Comparison of ENCODE assay signal across 8 mouse cellular contexts in genomic region chr7:80993834-80994662, GRCm38 (mm10). TPM values are rescaled to one million over a fixed set of nuclear protein-coding genes. Genes with fewer than 3 reads are reported as not detected.
DNase-seq lines count a peak whose midpoint lies in the region; ATAC-seq and TF ChIP-seq lines count a peak whose summit lies in the region.

No protein-coding gene starts in this region.

- no peak for TF ChIP-seq POLR2A in cortical plate, adult 2 months (IDR thresholded peaks at IDR 0.05; ENCODE audit: extremely low read depth, insufficient read depth, low read length)

- peak overlapping the region; percentile 93 for H3K27ac ChIP-seq in heart, embryonic 12.5 days (ENCODE audit: poor library complexity, severe bottlenecking)
- H3K27ac ChIP-seq in ES-E14 (ENCODE audit: insufficient read depth, low read depth, low read length, poor library complexity, severe bottlenecking) = peak overlapping the region; percentile 51; the same call in 1 of the 2 replicates
- H3K27ac ChIP-seq in cortical plate, adult 2 months (ENCODE audit: insufficient read depth, low read length) = peak overlapping the region; percentile 87
- peak overlapping the region; percentile 97 for H3K27ac ChIP-seq in limb, embryonic 11.5 days (replicated peaks; ENCODE audit: low read depth, low read length)
- peak overlapping the region; percentile 95 for H3K27ac ChIP-seq in midbrain, embryonic 15.5 days

- no peaks in the 10 kb centered on the region for H3K27me3 ChIP-seq in heart, embryonic 12.5 days (replicated peaks)
- no peaks in the 10 kb centered on the region for H3K27me3 ChIP-seq in limb, embryonic 11.5 days (ENCODE audit: control insufficient read depth, insufficient read depth, low read length)
- no peaks in the 10 kb centered on the region for H3K27me3 ChIP-seq in midbrain, embryonic 15.5 days (replicated peaks)

- in situ Hi-C loops in ES-E14 (cut with MboI; ENCODE audit: low sequenced_read_pairs in 2 of 2, unreplicated experiment in 2 of 2) = no loop called here

- H3K4me3 ChIP-seq in heart, embryonic 12.5 days = peak overlapping the region; percentile 91
- peak overlapping the region; percentile 99 to 100 for H3K4me3 ChIP-seq in ES-E14 (ENCODE audit: insufficient read depth in 1 of 2, low read depth in 1 of 2, low read length in 2 of 2, poor library complexity in 1 of 2, severe bottlenecking in 1 of 2)
- peak overlapping the region; percentile 95 for H3K4me3 ChIP-seq in cortical plate, adult 2 months (ENCODE audit: insufficient read depth, low read length)
- H3K4me3 ChIP-seq in limb, embryonic 11.5 days (ENCODE audit: low read depth, low read length) = peak overlapping the region; percentile 87
- peak overlapping the region; percentile 90 for H3K4me3 ChIP-seq in midbrain, embryonic 15.5 days

- H3K4me1 ChIP-seq in heart, embryonic 12.5 days (replicated peaks) = peaks cover 35% of the 10 kb centered on the region
- peaks cover 0 to 3% of the 10 kb centered on the region in 2 experiments; a peak in 2 of 4 replicates for H3K4me1 ChIP-seq in ES-E14 (ENCODE audit: control insufficient read depth in 2 of 2, insufficient read depth in 2 of 2, low read length in 2 of 2, poor library complexity in 1 of 2)
- H3K4me1 ChIP-seq in cortical plate, adult 2 months (ENCODE audit: control insufficient read depth, insufficient read depth, low read length) = peaks cover 4% of the 10 kb centered on the region; the same call in 1 of the 2 replicates
- peaks cover 14% of the 10 kb centered on the region for H3K4me1 ChIP-seq in limb, embryonic 11.5 days (ENCODE audit: control insufficient read depth, insufficient read depth, low read length)
- peaks cover 36% of the 10 kb centered on the region for H3K4me1 ChIP-seq in midbrain, embryonic 15.5 days

- H3K36me3 ChIP-seq in heart, embryonic 12.5 days = peaks cover 4% of the 10 kb centered on the region; the same call in 1 of the 2 replicates
- no peaks in the 10 kb centered on the region for H3K36me3 ChIP-seq in ES-E14 (ENCODE audit: control insufficient read depth, insufficient read depth, low read length, poor library complexity, severe bottlenecking)
- no peaks in the 10 kb centered on the region for H3K36me3 ChIP-seq in limb, embryonic 11.5 days (ENCODE audit: control insufficient read depth, insufficient read depth, low read length)
- no peaks in the 10 kb centered on the region for H3K36me3 ChIP-seq in midbrain, embryonic 15.5 days (replicated peaks)

- H3K9me3 ChIP-seq in heart, embryonic 12.5 days (replicated peaks) = no peaks in the 10 kb centered on the region
- no peaks in the 10 kb centered on the region for H3K9me3 ChIP-seq in ES-E14 (ENCODE audit: control insufficient read depth, insufficient read depth, low read depth, low read length)
- no peaks in the 10 kb centered on the region for H3K9me3 ChIP-seq in limb, embryonic 11.5 days (ENCODE audit: control insufficient read depth, low read length)
- H3K9me3 ChIP-seq in midbrain, embryonic 15.5 days = no peaks in the 10 kb centered on the region

- H3K4me2 ChIP-seq in heart, embryonic 12.5 days = peak overlapping the region; percentile 75
- H3K4me2 ChIP-seq in limb, embryonic 11.5 days (ENCODE audit: low read depth, severe bottlenecking) = peak overlapping the region; percentile 57
- H3K4me2 ChIP-seq in midbrain, embryonic 15.5 days = peak overlapping the region; percentile 78

- peak; percentile 86 for ATAC-seq in heart, embryonic 12.5 days (ENCODE audit: insufficient number of reproducible peaks, low FRiP score)
- ATAC-seq in limb, embryonic 11.5 days (ENCODE audit: insufficient number of reproducible peaks, low FRiP score, low TSS enrichment, low read depth) = peak; percentile 84
- peak; percentile 82 for ATAC-seq in midbrain, embryonic 15.5 days (replicated peaks)

- peak overlapping the region; percentile 99 for H3K9ac ChIP-seq in heart, embryonic 12.5 days
- peak overlapping the region; percentile 94 for H3K9ac ChIP-seq in ES-E14 (ENCODE audit: insufficient read depth, low read depth, low read length, poor library complexity, severe bottlenecking)
- peak overlapping the region; percentile 97 for H3K9ac ChIP-seq in limb, embryonic 11.5 days (ENCODE audit: low read length)
- H3K9ac ChIP-seq in midbrain, embryonic 15.5 days = peak overlapping the region; percentile 97

- DNase-seq in heart, adult 8-10 months (ENCODE audit: low spot score) = no peak
- peak; percentile 17 for DNase-seq in ES-E14 (ENCODE audit: low read depth, low spot score)
- DNase-seq in gastrocnemius, postnatal 25 days = peak; percentile 59
- peak; percentile 63 for DNase-seq in limb, embryonic 11.5 days (ENCODE audit: low spot score)
- DNase-seq in c-Kit-positive CD71-positive TER-119-positive erythroid progenitor cells, embryonic 14.5 days (ENCODE audit: low spot score) = no peak

- no peak for TF ChIP-seq CTCF in cortical plate, adult 2 months (IDR thresholded peaks at IDR 0.05; ENCODE audit: extremely low read depth, insufficient read depth, low read length)

- WGBS in heart, embryonic 12.5 days = 2% methylated on average over 57 of the region's 58 CpGs
- under 1% methylated on average over 43 of the region's 58 CpGs for WGBS in limb, embryonic 11.5 days
- under 1% methylated on average over 39 of the region's 58 CpGs for WGBS in midbrain, embryonic 15.5 days

TF ChIP-seq in ES-E14, 5 proteins besides CTCF, POLR2A, EP300 and RAD21:
- TF ChIP-seq HCFC1 (IDR thresholded peaks at IDR 0.05; ENCODE audit: borderline replicate concordance, insufficient read depth, low read length) = no peak
- no peak for TF ChIP-seq ZNF384 (IDR thresholded peaks at IDR 0.05; ENCODE audit: low read depth, low read length)
- TF ChIP-seq CHD2 (IDR thresholded peaks at IDR 0.05; ENCODE audit: low read depth, low read length) = no peak
- no peak for TF ChIP-seq ZC3H11A (IDR thresholded peaks at IDR 0.05; ENCODE audit: borderline replicate concordance, low read depth, low read length)
- no peak for TF ChIP-seq MAFK (IDR thresholded peaks at IDR 0.05; ENCODE audit: insufficient read depth, low read depth, low read length)

RNA-seq across cellular contexts. Expression of gene Zfp592, which starts 0.6 kb away (rescaled TPM):
- polyA plus RNA-seq in heart, embryonic 12.5 days (2016; fragmentation: Nextera tagmentation; extraction: Ambion mirVana) = 15.2 and 18.1 TPM in 2 replicates
- 10 to 100 TPM; 13.5 to 18.1 (median 16.3) TPM for total RNA-seq in heart, adult 8-10 months (2022)
- 6.3 and 8.2 TPM in 2 replicates for total RNA-seq in ES-E14 (2012; rRNA removed)
- polyA plus RNA-seq in cortical plate, adult 2 months (2012; rRNA removed) = 13.8 and 14.1 TPM in 2 replicates
- 10 to 100 TPM; 10.2 to 10.6 TPM for total RNA-seq in gastrocnemius, postnatal 25 days (2021)
- 15.3 and 17.8 TPM in 2 replicates for polyA plus RNA-seq in limb, embryonic 11.5 days (2014; fragmentation: Nextera tagmentation; extraction: Ambion mirVana)
- 10.8 and 13.2 TPM in 2 replicates for polyA plus RNA-seq in midbrain, embryonic 15.5 days (2015; fragmentation: Nextera tagmentation; extraction: Ambion mirVana)

RNA-seq across cellular contexts. Expression of gene Sec11a, which starts 46.5 kb away (rescaled TPM):
- polyA plus RNA-seq in heart, embryonic 12.5 days (2016; fragmentation: Nextera tagmentation; extraction: Ambion mirVana) = 145 and 152 TPM in 2 replicates
- total RNA-seq in heart, adult 8-10 months (2022) = 10 to 100 TPM; 35.3 to 41.0 (median 39.2) TPM
- total RNA-seq in ES-E14 (2012; rRNA removed) = 171 and 218 TPM in 2 replicates
- 61.4 and 64.4 TPM in 2 replicates for polyA plus RNA-seq in cortical plate, adult 2 months (2012; rRNA removed)
- total RNA-seq in gastrocnemius, postnatal 25 days (2021) = 10 to 100 TPM; 25.4 to 29.9 TPM
- polyA plus RNA-seq in limb, embryonic 11.5 days (2014; fragmentation: Nextera tagmentation; extraction: Ambion mirVana) = 189 and 191 TPM in 2 replicates
- 147 and 163 TPM in 2 replicates for polyA plus RNA-seq in midbrain, embryonic 15.5 days (2015; fragmentation: Nextera tagmentation; extraction: Ambion mirVana)

Comparison
In these comparisons a context has a peak if more than half of its experiments do, and no peak if none do; other contexts are left out.
1. DNase-seq: peak in ES-E14 (single experiment), gastrocnemius, postnatal 25 days (single experiment) and limb, embryonic 11.5 days (single experiment); none in heart, adult 8-10 months (single experiment) and c-Kit-positive CD71-positive TER-119-positive erythroid progenitor cells, embryonic 14.5 days (single experiment).
2. Peak in every context shown above with its lines, with median percentiles within 50 percentile points of each other: ATAC-seq, H3K27ac ChIP-seq, H3K4me2 ChIP-seq, H3K4me3 ChIP-seq and H3K9ac ChIP-seq.